Comparison of ENCODE assay signal across 14 mouse cellular contexts in the genomic region with DNA sequence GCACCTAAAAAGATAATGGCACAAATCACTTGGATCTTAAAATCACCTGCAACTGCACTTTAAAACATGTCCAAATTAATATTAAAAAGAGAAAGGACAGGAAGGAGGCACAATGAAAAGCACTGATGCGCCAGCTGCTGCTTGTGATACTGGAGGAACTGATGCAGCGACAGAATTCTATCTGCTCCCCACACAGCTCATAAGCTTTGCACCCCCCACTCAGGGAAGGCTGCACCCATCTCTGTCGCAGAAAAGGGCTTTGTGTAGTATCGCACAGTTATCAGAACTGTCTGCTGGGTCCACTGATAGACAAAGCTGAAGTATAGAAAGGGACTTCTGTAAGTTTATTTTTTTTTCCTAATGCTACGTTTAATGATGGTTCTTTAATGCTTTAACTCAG.
"Had no signal": no experiment of that assay in that cellular context is flagged by ENCODE, and none has a peak within 500 bp of the region (broad histone marks: within the 10 kb centered on the region; RNA-seq: fewer than 3 reads in every experiment).

No protein-coding gene starts in this region.

- H3K27me3 ChIP-seq: limb, embryonic 13.5 days; neural tube, embryonic 12.5 days had no signal

- H3K4me3 ChIP-seq: limb, embryonic 13.5 days; midbrain, embryonic 10.5 days; neural tube, embryonic 12.5 days had no signal

- H3K9me3 ChIP-seq: neural tube, embryonic 12.5 days had no signal

- H3K27ac ChIP-seq: kidney, postnatal 0 days; limb, embryonic 13.5 days; midbrain, embryonic 10.5 days; neural tube, embryonic 12.5 days; stomach, postnatal 0 days had no signal

- H3K9ac ChIP-seq: limb, embryonic 13.5 days; neural tube, embryonic 12.5 days had no signal

- H3K4me1 ChIP-seq: limb, embryonic 13.5 days; midbrain, embryonic 10.5 days; neural tube, embryonic 12.5 days had no signal

- DNase-seq: kidney, adult 11 months; kidney, adult 9 months; kidney, postnatal 36 days; layer of hippocampus, adult 9-11 months; layer of hippocampus, postnatal 36 days; left cerebral cortex, postnatal 4 days; lung, adult 18-20 months; midbrain, embryonic 14.5 days; thymus, postnatal 4 days had no signal

- H3K4me2 ChIP-seq: limb, embryonic 13.5 days; neural tube, embryonic 12.5 days had no signal
